Mouse (Mus musculus) spleen, adult 12 weeks (tissue): ENCODE measurements around the gene Slc25a18.

Experiments
- DNase-seq: peaks from one replicate; pipeline ENCODE4 v3.0.0; 2022; ENCODE audit warnings: low spot score

Slc25a18 gene

GRCm38 (mm10) chr6:120841754-120842153, 68.4 kb downstream of the Slc25a18 start:
- no peak for DNase-seq
